Mouse (Mus musculus) bone marrow, adult 2 months (tissue): ENCODE measurements around the gene Phf14.

Source experiments
- CTCF ChIP-seq: fragments of 200-500 bp; IDR thresholded peaks from 2 replicates; pipeline ENCODE4 v1.5.1; 2011; ENCODE audit warnings: low read length, control low read depth; ENCODE audit not compliant: control insufficient read depth, insufficient read depth
- POLR2A ChIP-seq: fragments of 200-500 bp; IDR thresholded peaks from 2 replicates; pipeline ENCODE4 v1.6.1; 2011; ENCODE audit warnings: low read depth, mild to moderate bottlenecking, control low read depth, low read length, borderline replicate concordance; ENCODE audit not compliant: control insufficient read depth

DNA sequence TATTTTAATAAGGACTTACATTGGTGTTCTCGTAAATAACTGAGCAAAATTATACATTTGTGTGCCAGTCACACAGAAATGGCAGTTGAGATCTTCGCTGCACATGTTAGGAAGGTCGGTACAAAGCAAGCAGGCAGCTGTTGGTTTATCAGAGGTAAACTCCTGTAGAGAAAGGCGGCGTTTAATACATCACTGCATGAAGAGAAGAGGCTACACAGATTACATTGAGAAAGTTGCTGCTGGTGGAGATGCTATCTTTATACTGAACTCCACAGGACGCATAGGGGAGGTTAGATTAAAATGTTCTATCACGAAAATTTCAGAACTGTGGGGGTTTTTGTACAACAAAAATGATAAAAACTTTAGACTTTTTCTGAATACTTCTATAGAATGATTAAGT, 52.6 kb downstream of the Phf14 start:
- no peak for TF ChIP-seq CTCF
- TF ChIP-seq POLR2A: no peak
